Mouse (Mus musculus) cerebellum, adult 2 months (tissue): Measurements from ENCODE around the gene Jak1.

Source experiments
- CTCF ChIP-seq: fragments of 200-500 bp; IDR thresholded peaks from 2 replicates; pipeline ENCODE4 v1.5.1; 2011; ENCODE audit warnings: low read depth, mild to moderate bottlenecking, control low read depth, low read length, moderate library complexity, borderline replicate concordance; ENCODE audit not compliant: insufficient read depth
- POLR2A ChIP-seq: fragments of 200-500 bp; IDR thresholded peaks from 2 replicates; pipeline ENCODE4 v1.6.1; 2011; ENCODE audit warnings: low read length, control low read depth, borderline replicate concordance; ENCODE audit not compliant: insufficient read depth

DNA sequence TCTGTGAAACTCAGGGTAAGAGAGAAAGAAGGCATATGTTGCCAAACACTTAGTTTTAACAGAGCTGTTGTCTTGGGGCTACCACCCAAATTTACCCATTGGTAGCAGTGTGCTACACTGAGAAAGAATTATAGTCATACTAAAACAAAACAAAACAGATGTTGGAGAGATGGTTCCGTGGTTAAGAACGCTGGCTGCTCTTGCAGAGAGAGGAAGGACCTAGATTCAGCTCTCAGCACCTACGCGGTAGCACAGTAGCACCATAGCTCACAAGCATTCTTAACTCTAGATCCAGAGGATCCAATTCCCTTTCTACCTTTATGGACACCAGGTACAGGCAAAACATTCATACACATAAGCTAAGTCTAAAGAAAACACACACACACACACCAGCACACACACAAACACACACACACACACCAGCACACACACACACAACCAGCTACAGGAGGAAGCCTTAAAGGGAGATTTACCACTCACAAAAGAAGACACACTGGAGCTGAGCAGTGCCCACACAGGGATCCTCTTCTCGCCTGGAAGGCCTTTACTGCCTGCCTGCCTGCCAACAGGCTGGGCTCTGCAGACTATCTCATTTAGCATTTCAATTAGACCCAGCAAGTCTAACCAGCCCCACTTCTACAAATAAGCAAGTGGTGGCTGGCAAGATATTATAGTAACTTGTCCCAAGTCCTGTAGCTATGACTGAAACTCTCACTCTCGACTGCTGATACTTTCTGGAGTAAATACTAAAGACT, 20.6 kb downstream of the Jak1 start:
- no peak for TF ChIP-seq CTCF
- no peak for TF ChIP-seq POLR2A
